Mouse (Mus musculus) embryo, embryonic 10 days (tissue): Measurements from ENCODE around the gene Trit1.
"Not testable (repeated sequence)": the region's sequence is repeated elsewhere in the genome, so short reads cannot be mapped to it uniquely, and the experiment has no call there.

Experiments
- DNase-seq: peaks from one replicate; pipeline ENCODE4 v3.0.0-alpha.2; 2015; ENCODE audit warnings: low spot score

Trit1 gene

DNA sequence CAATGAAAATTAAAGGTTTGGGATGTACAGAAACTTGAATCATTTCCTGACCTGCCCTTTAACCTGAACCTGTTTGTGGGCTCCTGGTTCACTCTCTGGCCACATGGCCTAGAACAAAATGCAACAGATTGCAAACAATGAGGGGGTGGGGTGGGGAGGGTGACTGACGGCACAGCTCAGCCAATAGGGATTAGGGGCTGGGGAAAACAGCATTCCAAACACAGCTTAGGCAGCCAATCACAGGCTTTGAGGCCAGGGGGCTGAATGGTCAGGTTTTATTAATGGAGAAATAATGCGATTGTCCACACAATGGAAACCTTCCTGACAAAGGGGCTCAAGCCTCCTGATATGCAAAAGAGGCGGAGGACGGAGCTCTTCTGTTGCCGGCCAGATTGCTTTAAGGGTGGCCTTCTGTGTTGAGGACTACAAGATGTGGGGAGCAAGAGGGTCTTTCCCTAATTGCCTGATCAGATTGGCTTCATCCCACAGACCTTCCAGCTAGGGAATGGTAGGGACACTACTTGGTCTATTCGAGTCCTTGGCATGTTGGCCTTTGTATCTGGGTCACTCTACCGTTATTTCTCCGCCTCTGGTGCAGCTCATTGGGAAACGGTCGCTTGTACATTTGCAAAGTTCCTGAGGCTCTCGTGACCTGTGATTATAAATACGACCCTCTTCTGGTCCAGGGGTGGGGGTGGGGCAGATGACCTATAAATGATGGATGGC is 17.7 kb upstream of the Trit1 start:
- DNase-seq = peak; percentile 90

DNA sequence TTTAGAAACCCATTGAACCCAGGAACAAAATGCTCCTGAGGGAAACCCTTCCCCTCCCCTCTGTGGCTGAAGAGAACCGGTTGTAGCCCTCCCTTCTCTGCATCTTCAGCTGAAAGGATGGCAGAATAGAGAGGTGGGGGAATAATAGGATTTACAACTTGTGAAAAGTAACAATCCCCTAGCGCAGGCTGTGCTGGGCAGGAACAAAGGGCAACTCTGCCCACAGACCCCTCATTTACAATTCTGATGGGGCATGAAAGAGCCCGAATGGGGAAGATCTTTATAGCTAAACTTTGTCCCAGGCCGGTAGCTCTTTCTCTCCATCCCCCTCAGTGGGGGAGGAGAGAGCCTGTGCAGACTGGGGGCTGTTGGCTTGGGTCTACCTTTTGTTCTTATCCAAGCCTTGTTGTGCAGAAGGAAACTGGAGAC is 17.1 kb upstream of the Trit1 start:
- DNase-seq = peak; percentile 69

DNA sequence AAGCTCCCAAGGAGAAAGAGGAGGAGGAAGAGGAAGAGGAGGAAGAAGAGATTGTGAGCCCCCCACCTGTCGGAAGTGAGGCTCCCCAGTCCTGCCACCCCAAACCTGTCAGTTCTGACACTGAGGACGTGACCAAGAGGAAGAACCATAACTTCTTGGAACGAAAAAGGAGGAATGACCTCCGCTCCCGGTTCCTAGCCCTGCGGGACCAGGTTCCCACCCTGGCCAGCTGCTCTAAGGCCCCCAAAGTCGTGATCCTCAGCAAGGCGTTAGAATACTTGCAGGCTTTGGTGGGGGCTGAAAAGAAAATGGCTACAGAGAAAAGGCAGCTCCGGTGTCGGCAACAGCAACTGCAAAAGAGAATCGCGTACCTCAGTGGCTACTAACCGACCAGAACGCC is 16.3 kb upstream of the Trit1 start:
- DNase-seq = no peak

DNA sequence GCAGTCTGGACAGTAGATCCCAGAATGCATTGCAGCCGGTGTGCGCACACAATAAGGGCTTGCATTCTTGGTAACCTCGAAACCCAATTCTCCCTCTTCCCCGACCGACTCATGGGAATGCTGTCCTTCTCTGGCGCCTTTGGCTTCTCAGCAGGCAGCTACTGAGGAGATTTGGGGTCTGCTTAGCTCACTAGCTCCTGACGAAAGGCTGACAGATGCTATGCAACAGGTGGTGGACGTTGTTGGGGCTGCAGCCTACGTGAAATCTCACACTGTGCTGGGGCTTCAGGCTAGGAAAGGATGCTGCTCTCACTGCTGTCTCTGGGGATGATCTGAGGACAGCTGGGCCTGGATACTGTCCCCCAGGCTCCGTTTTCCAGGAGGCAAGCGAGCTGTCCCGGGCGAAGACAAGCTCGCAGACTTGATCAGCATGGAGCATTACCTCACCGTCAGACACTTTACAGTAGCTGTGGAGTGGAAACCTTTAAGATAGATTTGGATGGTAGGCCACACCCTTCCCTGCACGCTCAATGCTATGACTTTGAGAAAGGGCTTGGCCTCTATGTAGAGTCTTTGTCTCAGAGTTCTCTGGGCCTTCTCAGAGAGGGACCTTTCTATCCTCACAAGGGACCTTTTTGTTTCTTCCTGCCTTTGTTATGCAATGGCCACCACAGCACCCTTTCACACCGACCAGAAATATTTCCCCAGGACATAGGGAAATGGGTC is 15.6 kb upstream of the Trit1 start:
- DNase-seq = no peak

DNA sequence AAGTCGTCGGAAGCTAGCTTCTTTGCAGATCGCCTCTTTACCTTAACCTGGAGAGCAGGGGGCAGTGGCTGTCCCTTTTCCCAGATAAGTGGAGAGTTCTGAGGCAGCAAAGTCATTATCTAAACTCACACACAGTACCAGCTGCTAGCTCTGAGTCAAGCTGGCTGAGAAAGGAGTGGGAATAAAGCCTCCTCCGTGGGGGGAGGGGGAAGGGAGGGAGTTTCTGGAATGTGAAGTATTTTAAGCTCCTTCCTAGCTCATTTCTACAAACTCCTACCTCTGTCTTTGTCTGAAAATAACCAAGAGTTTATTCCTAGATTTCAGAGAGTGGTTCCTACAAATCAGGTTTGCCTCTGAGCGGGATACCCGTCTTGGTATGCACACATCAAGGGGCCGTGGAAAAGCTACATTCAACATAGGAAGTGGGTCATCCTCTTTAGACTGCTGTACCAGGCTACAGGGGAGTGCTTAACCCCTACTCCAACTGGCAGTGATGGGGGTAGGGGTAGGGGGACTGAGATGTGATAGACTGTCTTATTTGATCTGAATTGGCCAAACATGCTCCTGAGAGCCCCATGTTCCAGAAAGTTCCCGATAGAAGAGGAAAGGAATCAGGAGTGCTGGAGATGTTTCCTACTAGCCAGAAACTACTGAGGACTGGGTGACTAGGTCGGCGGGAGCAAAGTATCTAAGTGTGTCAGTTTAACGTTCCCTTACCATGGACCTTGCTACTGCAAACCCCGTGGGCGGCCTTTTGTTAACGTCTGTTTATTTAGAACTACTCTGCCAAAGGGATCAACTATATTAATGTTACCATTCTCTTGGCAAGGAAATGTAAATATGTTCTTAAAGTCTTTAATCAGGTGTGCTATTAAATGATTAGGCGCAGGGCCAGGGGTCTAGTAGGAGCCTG is 11.1 kb upstream of the Trit1 start:
- DNase-seq = peak; percentile 61

DNA sequence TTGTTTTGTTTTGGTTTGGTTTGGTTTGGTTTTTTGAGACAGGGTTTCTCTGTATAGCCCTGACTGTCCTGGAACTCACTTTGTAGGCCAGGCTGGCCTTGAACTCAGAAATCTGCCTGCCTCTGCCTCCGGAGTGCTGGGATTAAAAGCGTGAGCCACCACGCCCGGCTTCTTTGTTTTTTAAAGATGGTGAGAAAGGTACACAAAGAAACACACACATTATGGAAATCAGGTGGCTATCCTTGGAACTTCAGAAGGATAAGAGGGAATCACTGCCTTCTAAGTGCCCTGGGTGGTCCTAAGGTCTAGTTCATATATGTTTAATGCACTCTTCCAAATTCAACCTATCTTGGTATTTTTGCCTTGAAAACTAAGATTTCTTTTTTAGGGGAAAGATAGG is 3.9 kb upstream of the Trit1 start:
- DNase-seq = not testable (repeated sequence)

DNA sequence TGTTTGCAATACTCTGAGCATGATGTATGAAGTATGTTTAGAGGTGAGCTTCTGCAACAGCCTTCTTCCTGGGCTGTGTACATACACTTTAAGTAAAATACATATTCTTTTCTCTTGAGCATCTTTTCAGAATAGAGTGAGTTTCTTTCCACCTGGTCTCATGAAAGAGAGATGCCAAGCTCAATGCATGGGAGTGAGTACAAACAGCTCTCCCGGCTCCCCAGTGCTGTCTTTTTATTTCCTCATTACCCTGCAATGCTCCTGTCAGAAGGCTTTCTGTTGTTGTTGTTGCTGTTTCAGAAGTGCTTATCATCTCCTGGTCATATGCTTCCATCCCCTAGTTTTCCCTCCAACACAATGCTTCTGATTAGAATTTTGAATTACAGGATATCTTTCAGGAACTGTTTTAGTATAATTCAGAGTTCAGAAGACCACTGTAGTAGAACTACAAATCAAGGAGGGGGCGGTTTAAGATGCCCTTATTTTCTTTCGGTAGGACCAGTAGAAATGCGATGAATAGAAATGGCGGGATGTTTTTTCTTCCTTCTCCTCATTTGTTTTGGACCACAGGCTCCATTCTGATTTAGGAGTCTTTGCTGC is 3.0 kb upstream of the Trit1 start:
- DNase-seq = no peak

DNA sequence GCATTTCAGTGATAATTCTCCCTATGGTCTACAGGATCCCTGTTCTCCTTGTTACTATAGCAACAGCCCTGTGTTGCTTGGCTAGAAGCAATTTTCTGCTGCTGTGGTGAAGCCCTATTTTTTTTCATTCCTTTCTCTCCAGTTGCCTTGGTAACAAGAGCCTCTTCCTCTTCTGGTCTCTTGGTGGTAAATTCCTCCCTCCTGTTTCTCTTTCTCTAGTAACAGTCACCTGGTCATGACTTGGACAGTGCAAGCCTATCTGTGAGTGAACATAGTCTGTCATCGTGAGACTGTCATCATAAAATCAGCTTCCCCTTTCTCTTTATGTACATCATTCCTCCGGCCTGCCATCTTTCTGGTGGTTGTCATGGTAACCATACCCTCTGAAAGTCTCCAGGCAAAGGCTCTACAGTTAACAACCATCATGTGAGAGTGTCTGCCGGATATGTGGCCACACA is 2.4 kb upstream of the Trit1 start:
- DNase-seq = peak; percentile 82

DNA sequence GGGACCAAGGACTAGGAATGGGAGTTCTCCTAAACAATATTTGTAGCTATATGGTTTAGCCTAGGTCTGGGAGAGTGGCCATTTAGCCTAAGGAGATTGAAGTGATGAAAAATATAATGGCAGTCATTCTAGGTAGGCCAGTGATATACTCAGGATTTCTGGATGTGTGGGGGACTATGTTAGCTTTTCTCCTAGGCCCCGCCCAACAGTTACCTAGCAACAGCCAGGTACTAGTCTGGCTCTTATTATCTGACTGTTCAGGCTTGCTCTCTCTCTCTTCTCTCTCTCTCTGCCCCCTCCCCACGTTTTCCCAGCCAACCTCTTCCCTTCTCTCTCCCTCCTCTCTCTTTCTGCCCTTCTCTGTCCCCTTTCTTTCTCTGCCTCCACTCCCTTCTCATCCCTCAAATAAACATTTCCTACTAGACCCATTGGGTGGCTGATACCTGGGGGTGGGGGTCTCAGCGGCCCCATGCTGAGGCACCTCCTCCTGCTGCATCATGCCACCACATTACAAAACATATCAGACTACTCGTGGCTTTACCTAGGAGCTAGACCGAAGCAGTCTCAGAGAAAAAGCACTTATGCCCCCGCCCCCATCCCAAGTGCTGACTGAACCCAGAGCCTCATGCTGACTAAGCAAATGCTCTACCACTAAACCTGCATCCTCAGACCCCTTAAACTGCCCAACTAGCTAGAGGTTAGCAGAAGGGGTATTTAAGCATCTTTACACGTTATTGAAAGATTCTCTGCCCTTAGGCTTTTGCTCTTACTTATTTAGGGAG is 1.7 kb upstream of the Trit1 start:
- DNase-seq = peak; percentile 35

DNA sequence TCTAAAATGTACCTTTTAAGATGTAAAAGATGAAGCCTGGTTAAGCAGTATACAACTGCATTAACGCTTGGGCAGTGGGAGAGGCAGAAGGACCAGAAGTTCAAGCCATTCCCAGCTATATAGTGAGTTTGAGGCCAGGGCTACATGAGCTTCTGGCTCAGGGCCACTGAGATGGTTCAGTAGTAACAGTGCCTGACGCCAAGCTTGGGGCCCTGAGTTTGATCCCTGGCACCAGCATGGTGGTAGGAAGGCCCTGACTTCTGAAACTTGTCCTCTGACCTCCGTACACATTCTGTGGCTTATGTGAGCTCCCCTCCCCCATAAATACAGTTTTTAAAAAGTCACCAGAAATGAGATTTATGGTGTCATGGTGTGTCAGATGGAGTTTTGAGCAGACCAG is 5.2 kb downstream of the Trit1 start:
- no peak for DNase-seq

DNA sequence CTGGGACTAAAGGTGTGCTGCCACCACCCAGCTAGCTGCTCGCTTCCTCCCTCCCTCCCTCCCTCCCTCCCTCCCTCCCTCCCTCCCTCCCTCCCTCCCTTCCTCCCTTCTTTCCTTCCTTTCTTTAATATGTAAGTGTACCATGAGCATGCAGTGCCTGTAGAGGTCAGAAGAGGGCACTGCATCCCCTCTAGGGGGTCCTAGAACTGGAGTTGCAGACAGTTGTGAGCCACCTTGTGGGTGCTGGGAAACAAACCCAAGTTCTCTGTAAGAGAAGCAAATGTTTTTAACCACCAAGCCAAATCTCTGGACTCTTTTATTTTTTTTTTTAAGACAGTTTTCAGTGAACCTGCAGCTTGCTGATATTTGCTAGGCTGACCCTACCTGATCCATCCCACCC is 6.5 kb downstream of the Trit1 start:
- DNase-seq = no peak

DNA sequence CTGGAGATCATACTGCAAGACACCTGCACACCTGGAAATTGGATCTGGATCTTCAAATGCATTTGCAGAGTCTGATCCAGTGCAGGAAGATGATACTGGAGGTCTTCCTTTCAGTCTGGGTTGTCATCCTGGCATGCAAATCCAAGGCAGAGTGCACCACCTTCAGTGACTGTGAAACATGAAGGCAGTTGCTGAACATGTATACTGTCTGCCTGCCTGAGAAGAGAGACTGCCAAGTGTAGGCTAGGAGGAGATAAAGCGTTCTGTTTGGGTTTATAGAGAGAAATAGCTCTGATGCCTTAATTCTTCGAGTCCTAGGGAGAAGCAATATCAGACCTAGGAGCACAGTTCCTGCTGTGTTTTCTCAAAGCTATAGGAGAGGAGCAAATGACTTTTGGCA is 9.0 kb downstream of the Trit1 start:
- DNase-seq = no peak

DNA sequence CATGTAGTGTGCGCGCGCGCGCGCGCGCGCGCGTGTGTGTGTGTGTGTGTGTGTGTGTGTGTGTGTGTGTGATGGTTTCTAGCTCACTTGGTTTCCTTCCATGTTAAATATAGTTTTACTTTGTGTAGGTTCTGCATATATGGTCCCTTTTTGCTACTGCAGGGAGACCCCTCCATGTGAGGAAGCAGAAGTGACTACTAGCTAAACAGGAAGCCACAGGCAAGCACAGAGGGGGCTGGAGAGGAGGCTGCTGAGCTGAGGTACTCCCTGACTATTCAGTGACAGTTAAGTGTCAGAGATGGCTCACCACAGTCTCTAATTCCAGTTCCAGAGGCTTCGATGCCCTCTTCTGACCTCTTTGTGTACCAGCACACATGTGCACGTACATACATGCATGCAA is 9.8 kb downstream of the Trit1 start:
- DNase-seq = no peak

DNA sequence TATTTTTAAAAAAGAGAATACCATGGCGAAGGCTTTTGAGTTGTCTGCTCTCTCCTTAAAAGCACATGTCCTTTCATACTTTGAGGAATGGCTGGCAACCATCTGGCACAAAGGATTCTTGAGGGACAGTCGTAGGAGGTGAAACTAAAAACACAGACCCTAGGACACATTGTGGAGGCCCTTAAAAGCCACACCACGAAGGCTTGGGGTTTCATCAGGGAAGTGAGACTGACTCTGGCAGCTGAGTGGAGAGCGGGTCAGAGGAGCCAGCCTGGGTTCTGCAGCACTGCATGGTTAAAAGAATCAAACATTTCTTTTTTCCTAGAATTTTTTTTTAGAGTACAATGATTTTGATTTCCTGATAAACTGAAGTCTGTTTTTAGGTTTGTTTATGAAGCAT is 10.2 kb downstream of the Trit1 start:
- no peak for DNase-seq

DNA sequence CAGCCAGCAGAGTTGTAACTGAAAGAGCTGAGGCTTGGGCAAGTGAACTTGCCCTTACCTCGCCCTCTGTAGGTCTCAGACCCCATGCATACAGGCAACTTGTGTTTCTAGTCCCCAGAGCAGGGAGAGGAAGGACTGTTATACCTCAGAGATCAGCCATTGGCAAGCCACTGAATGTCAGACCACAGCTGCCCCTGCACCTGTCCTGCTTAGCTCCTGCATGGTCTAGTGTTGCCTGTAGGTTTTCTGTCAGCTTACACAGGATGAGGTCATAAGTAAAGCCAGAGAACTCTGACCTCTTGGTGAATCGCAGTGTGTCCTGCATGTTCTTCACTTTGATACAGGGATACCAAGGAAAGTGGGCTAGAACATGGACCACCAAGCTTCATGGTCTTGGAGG is 18.4 kb downstream of the Trit1 start:
- DNase-seq = no peak

DNA sequence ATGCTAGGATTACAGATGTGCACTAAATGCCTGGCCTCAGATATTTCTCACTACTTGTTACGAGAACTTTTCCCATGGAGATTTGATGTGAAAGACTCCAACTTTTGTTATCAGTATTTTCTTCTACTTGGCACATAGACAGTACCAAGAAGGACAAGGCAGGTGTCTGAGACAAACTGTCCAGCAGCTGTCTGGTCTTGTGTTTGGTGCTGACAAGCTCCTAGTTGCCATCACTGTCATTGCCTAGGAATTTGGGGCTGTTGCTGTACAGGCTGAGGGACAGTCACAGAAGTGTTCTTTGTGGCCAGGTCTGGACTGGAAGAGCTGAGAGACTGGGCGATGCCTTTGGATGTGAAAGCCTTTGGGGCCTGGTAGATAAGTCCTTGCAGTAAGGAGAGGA is 19.2 kb downstream of the Trit1 start:
- DNase-seq = no peak

DNA sequence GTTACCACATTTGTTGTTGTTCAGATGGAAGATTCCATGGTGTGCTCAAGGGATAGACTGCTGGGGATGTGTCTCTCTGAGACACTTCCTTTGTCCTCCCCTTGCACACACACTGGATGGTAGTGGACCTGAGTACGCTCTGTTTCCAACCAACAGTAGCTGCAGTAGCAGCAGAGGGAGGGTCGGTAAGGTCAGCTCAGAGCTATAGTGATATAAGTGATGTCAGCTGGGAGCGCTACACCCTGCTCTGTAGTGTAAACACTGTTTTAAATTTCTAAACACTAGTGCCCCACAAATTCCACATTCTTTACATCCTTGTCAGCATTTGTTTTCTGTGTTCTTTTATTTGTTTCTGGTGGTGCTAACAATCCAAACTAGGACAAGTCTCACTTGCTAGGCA is 20.3 kb downstream of the Trit1 start:
- DNase-seq = no peak

DNA sequence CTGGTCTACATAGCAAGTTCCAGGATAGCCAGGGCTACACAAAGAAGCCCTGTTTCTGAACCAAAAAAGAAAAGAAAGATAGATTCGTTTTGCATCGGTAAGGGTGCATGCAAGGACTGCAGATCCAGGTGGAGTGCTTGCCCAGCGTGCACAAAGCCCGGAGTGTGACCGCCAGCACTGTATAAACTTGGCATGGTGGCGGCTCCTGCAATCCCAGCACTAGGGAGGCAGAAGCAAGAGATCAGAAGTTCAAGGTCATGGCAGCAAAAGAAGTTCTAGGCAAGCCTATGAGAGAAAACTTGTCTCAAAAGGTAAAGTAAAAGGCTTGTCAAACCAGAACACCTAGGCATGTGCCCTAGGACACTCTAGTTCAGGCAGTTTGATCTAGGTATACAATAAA is 24.7 kb downstream of the Trit1 start:
- no peak for DNase-seq

DNA sequence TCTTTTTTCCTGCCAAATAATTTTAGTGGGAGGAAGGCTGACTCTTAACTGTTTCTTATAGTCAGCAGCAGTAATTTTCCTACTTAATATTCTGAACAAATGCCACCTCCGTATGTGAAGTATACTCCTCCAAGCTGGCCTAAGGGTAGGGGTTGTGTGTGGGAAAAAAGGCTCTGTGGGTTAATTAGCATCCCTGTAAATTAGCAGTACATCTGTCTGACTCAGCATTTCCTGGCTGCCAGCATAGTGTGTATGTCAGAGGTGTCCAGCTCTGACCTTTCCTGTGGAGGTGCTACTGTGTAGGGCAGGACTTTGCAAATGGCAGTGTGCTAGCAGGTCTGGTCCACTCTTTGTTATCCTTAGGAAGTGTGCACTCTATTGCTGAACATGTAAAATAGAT is 27.5 kb downstream of the Trit1 start:
- DNase-seq = no peak

DNA sequence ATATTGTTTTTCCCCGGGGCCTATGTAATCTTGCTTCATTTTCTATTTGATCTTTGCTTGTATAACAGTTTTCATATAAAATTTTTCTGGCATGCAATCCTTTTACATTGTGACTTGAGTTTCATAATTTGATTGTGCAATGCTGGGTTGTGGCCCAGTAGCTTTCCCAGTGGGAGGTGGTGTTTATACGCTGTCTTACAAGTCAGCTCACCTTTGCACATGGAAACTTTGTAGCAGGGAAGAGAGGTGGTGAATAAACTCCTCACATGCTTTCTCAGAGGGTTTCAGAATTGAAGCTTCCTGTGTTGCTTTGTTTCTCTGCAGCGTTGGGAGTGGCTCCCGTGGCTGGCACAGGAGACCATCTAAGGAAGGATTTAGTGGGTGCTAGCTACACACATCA is 28.4 kb downstream of the Trit1 start:
- DNase-seq = no peak

DNA sequence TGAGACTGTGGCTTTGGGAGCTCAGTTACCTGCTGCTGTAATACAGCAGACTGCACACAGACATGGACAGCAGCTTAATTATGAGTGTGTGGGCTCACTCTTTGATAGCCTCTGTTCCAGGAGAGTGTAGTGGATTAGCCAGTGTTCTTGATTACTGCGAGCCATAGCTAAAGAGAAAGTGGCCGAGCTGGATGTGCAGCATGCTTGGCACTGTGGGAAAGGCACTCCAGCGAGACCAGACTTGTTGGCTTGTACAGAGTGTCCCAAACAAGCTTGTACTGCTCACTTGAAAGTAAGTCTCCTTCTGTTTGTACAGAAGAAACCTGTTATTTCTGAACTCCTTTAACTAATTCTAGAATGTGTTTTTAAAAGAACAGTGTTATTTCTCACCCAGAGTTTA is 29.9 kb downstream of the Trit1 start:
- DNase-seq = peak; percentile 50
